ENCODE assay signal across 7 mouse cellular contexts in genomic region chr2:79635426-79636291, GRCm38 (mm10). TPM values are rescaled to one million over a fixed set of nuclear protein-coding genes. Genes with fewer than 3 reads are reported as not detected.
DNase-seq lines count a peak whose midpoint lies in the region; ATAC-seq and TF ChIP-seq lines count a peak whose summit lies in the region.

No protein-coding gene starts in this region.

- H3K27ac ChIP-seq in cortical plate, adult 2 months (ENCODE audit: insufficient read depth, low read length): peak overlapping the region; percentile 99

- TF ChIP-seq CTCF in cortical plate, adult 2 months (IDR thresholded peaks at IDR 0.05; ENCODE audit: extremely low read depth, insufficient read depth, low read length): no peak

- intact Hi-C loops in gastrocnemius, postnatal 14 days (cut with DNase I; ENCODE audit: low total_unique reads): no loop called here
- intact Hi-C loops in left cerebral cortex, postnatal 25 days (cut with DNase I): loop anchor here (10.0 kb wide), 1 partner anchor 761 kb away; no protein-coding TSS in a partner anchor

- DNase-seq in adrenal gland, adult 2 months: peak; percentile 86
- peak; percentile 74 for DNase-seq in gastrocnemius, postnatal 14 days
- DNase-seq in left cerebral cortex, postnatal 25 days (ENCODE audit: low spot score in 2 of 2): peak; percentile 49 to 63
- peak; percentile 64 for DNase-seq in mesoderm, embryonic 11.5 days (ENCODE audit: low read depth, low spot score)
- DNase-seq in right cerebral cortex, postnatal 25 days: peak; percentile 72

- H3K4me3 ChIP-seq in cortical plate, adult 2 months (ENCODE audit: insufficient read depth, low read length): peak overlapping the region; percentile 99

- TF ChIP-seq POLR2A in cortical plate, adult 2 months (IDR thresholded peaks at IDR 0.05; ENCODE audit: extremely low read depth, insufficient read depth, low read length): peak; percentile 39; the same call in 1 of the 2 replicates

- ATAC-seq in inflammation-experienced regulatory T-cells, adult 6 months: peak; percentile 38

- H3K4me1 ChIP-seq in cortical plate, adult 2 months (ENCODE audit: control insufficient read depth, insufficient read depth, low read length): peaks cover 2% of the 10 kb centered on the region; the same call in 1 of the 2 replicates

RNA-seq across cellular contexts. Expression of gene Itprid2, which starts 0.5 kb away (rescaled TPM):
- total RNA-seq in adrenal gland, adult 2 months (2021): 10 to 100 TPM; 48.2 to 56.8 TPM
- polyA plus RNA-seq in adrenal gland, adult 2 months (2012; rRNA removed): 4.6 and 7.1 TPM in 2 replicates
- polyA plus RNA-seq in cortical plate, adult 2 months (2012; rRNA removed): 13.9 and 14.4 TPM in 2 replicates
- 10 to 100 TPM; 12.3 to 13.5 TPM for total RNA-seq in gastrocnemius, postnatal 14 days (2021)
- 1 to 10 TPM; 3.9 to 4.9 (median 4.5) TPM for polyA plus RNA-seq in inflammation-experienced regulatory T-cells, adult 6 months (2017; shearing (Covaris generic))
- 10 to 100 TPM; 32.8 to 33.4 TPM for total RNA-seq in left cerebral cortex, postnatal 25 days (2021)

Comparison
In these comparisons a context has a peak if more than half of its experiments do, and no peak if none do; other contexts are left out.
1. Peak in every context shown above with its lines: DNase-seq, ATAC-seq, H3K4me3 ChIP-seq and H3K27ac ChIP-seq.